Mouse (Mus musculus) stomach, postnatal 0 days (tissue): ENCODE measurements around the gene Stil.

Experiments
- CTCF ChIP-seq: IDR thresholded peaks from 2 replicates; pipeline ENCODE4 v1.5.1; 2016; ENCODE audit warnings: antibody characterized with exemption, low read depth, mild to moderate bottlenecking, moderate library complexity
- EP300 ChIP-seq: optimal IDR thresholded peaks from 2 replicates; pipeline ENCODE3; 2016; ENCODE audit warnings: antibody characterized with exemption

DNA sequence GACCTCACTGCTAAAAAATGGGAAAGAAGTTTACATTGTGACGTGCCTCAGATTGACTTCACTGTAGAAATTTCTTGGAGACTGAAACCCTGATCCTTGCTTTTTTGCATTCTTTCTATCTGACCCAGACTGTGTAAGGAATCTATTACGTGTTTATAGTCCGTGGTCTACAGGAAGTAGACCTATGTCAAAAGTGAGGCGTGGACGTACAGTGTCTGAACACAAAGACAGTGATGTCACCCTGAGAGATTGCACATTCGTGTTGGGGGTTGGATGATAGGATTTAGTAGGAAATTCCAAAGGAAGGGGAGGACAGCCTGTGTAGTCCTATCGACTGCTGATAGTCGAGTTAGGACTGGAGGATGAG, 453 bp downstream of the Stil start:
- TF ChIP-seq CTCF (no peak), EP300 (no peak)
